Mouse (Mus musculus): Measurements from ENCODE around the gene Calhm3.

The Calhm3 gene

GRCm38 (mm10) chr19:47104641-47105271 lies 52.8 kb downstream of the Calhm3 start:
- DNase-seq: no peak
